Mouse (Mus musculus) heart, postnatal 0 days (tissue): ENCODE measurements around the gene Myh3. TPM values are rescaled to one million over a fixed set of nuclear protein-coding genes. Genes with fewer than 3 reads are reported as not detected.

Experiments used
- ATAC-seq: fragments of 200-750 bp; cut with Nextera tagmentation; 2 replicates; pipeline ENCODE4 v1.8.0; 2017; ENCODE audit warnings: low read depth, moderate number of reproducible peaks, moderate library complexity; ENCODE audit not compliant: insufficient read depth
- DNase-seq: peaks from one replicate; pipeline ENCODE4 v3.0.0-alpha.2; 2016; ENCODE audit warnings: low spot score
- H3K27ac ChIP-seq: fragments of 300-500 bp; sonication (generic); 2 replicates; pipeline ENCODE4 v1.5.1; 2014; ENCODE audit warnings: low read depth, mild to moderate bottlenecking
- H3K27me3 ChIP-seq: fragments of 300-500 bp; sonication (generic); 2 replicates; pipeline ENCODE4 v1.6.1; 2014; ENCODE audit warnings: low read length, mixed read lengths; ENCODE audit not compliant: control insufficient read depth, insufficient read depth
- H3K36me3 ChIP-seq: fragments of 300-500 bp; sonication (generic); replicated peaks from 2 replicates; pipeline ENCODE4 v1.6.1; 2014; ENCODE audit warnings: low read length, mixed read lengths; ENCODE audit not compliant: control insufficient read depth, insufficient read depth
- H3K4me1 ChIP-seq: fragments of 300-500 bp; sonication (generic); 2 replicates; pipeline ENCODE4 v1.6.1; 2014; ENCODE audit warnings: antibody characterized with exemption; ENCODE audit not compliant: control insufficient read depth, insufficient read depth
- H3K4me2 ChIP-seq: fragments of 300-500 bp; sonication (generic); 2 replicates; pipeline ENCODE4 v1.6.1; 2014; ENCODE audit warnings: low read depth, mild to moderate bottlenecking, low read length, moderate library complexity
- H3K4me3 ChIP-seq: fragments of 300-500 bp; sonication (generic); 2 replicates; pipeline ENCODE4 v1.5.1; 2014; ENCODE audit warnings: low read depth, low read length
- H3K9ac ChIP-seq: fragments of 300-500 bp; sonication (generic); replicated peaks from 2 replicates; pipeline ENCODE4 v1.6.1; 2014; ENCODE audit warnings: low read depth, low read length, mixed read lengths
- H3K9me3 ChIP-seq: fragments of 300-500 bp; sonication (generic); replicated peaks from 2 replicates; pipeline ENCODE4 v1.6.1; 2016; ENCODE audit warnings: low read length; ENCODE audit not compliant: control insufficient read depth
- CTCF ChIP-seq: IDR thresholded peaks from 2 replicates; pipeline ENCODE4 v1.5.1; 2016; ENCODE audit warnings: antibody characterized with exemption, control low read depth, low read depth
- EP300 ChIP-seq: IDR thresholded peaks from 2 replicates; pipeline ENCODE4 v1.6.1; 2016; ENCODE audit warnings: antibody characterized with exemption, low read depth
- WGBS: fragments of 180-500 bp; shearing (Covaris S2); extraction: QIAGEN DNeasy Blood & Tissue Kit; methylation state at CpG from one replicate; pipeline ENCODE4 v1.1.7; 2014; 5-methylcytosine and 5-hydroxymethylcytosine counted together
- polyA plus RNA-seq: library from polyadenylated mRNA; unstranded; fragments of >200 nt; fragmentation: Nextera tagmentation; extraction: Ambion mirVana; gene quantifications from 2 replicates; pipeline ENCODE4 v1.2.1, GENCODE M21; 2015
- total RNA-seq: library from RNA; depleted of rRNA; stranded (reverse); fragments of >200 nt; gene quantifications from 2 replicates; pipeline ENCODE4 v1.2.3, GENCODE M21; 2014; ENCODE audit warnings: low replicate concordance

The Myh3 gene
- total and polyA plus RNA-seq, 2 experiments from 2014 or later, result 0.01 TPM; not detected in 1

GRCm38 (mm10) chr11:67125361-67125760, 47.3 kb downstream of the Myh3 start:
- TF ChIP-seq EP300, result no peak
- TF ChIP-seq CTCF, result no peak
- H3K36me3 ChIP-seq, result no peaks in the 10 kb centered on the region
- ATAC-seq, result no peak
- H3K9me3 ChIP-seq, result no peaks in the 10 kb centered on the region
- no peak overlapping the region for H3K27ac ChIP-seq
- no peak overlapping the region for H3K4me3 ChIP-seq
- no peaks in the 10 kb centered on the region for H3K27me3 ChIP-seq
- no peak for DNase-seq
- 68% methylated on average over 17 of the region's 17 CpGs for WGBS
- no peak overlapping the region for H3K9ac ChIP-seq
- H3K4me1 ChIP-seq, result no peaks in the 10 kb centered on the region
- H3K4me2 ChIP-seq, result no peak overlapping the region

GRCm38 (mm10) chr11:67133526-67133925, 55.4 kb downstream of the Myh3 start:
- no peaks in the 10 kb centered on the region for H3K36me3 ChIP-seq
- 71% methylated on average over 2 of the region's 2 CpGs for WGBS

GRCm38 (mm10) chr11:67134654-67135053, 56.6 kb downstream of the Myh3 start:
- Histone ChIP-seq H3K27me3 (no peaks in the 10 kb centered on the region), H3K4me2 (no peak overlapping the region), H3K4me3 (no peak overlapping the region), H3K9me3 (no peaks in the 10 kb centered on the region), H3K4me1 (no peaks in the 10 kb centered on the region), H3K9ac (no peak overlapping the region), H3K27ac (no peak overlapping the region), H3K36me3 (no peaks in the 10 kb centered on the region)
- DNase-seq (no peak), ATAC-seq (no peak)
- no peak for TF ChIP-seq EP300
- no peak for TF ChIP-seq CTCF
- 63% methylated on average over 6 of the region's 6 CpGs for WGBS

More at GRCm38 (mm10) chr11:67133526-67133925, 55.4 kb downstream of the Myh3 start:
- DNase-seq, result no peak
- no peaks in the 10 kb centered on the region for H3K27me3 ChIP-seq
- TF ChIP-seq CTCF, result no peak
- no peak for TF ChIP-seq EP300
- H3K4me1 ChIP-seq, result no peaks in the 10 kb centered on the region
- no peak for ATAC-seq
- no peak overlapping the region for H3K4me3 ChIP-seq
- H3K27ac ChIP-seq, result no peak overlapping the region
- H3K9ac ChIP-seq, result no peak overlapping the region
- H3K9me3 ChIP-seq, result no peaks in the 10 kb centered on the region
- H3K4me2 ChIP-seq, result no peak overlapping the region

DNA sequence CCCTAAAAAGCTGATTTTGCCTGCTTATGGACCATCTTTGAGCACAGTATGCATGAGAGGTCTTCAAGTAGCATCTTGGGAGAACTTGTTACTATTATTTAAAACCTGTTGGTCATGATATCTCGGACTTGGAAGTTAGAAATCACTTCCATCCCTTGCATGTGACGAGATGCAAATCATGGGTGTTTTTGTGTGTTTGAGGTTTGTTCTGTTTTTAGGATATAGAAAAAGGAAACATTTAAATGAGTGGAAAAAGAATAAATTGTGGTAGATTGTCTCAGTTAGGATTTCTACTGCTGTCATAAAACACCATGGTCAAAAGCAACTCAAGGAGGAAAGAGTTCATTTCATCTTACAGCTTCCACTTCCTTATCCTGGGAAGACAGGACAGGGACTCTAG, 57.4 kb downstream of the Myh3 start:
- Histone ChIP-seq H3K9me3 (no peaks in the 10 kb centered on the region), H3K4me2 (no peak overlapping the region), H3K4me1 (no peaks in the 10 kb centered on the region), H3K4me3 (no peak overlapping the region), H3K36me3 (no peaks in the 10 kb centered on the region), H3K27me3 (no peaks in the 10 kb centered on the region), H3K27ac (no peak overlapping the region), H3K9ac (no peak overlapping the region)
- 82% methylated on average over 2 of the region's 2 CpGs for WGBS
- DNase-seq (no peak), ATAC-seq (no peak)
- no peak for TF ChIP-seq EP300
- no peak for TF ChIP-seq CTCF

GRCm38 (mm10) chr11:67139556-67139955, 61.5 kb downstream of the Myh3 start:
- WGBS, result 70% methylated on average over 8 of the region's 8 CpGs
- H3K27me3 ChIP-seq, result no peaks in the 10 kb centered on the region
- H3K9me3 ChIP-seq, result no peaks in the 10 kb centered on the region
- H3K9ac ChIP-seq, result no peak overlapping the region
- no peak overlapping the region for H3K4me3 ChIP-seq
- ATAC-seq, result no peak
- no peak overlapping the region for H3K27ac ChIP-seq
- no peaks in the 10 kb centered on the region for H3K4me1 ChIP-seq
- no peak for TF ChIP-seq EP300
- no peak for TF ChIP-seq CTCF
- no peak overlapping the region for H3K4me2 ChIP-seq
- no peak for DNase-seq
- H3K36me3 ChIP-seq, result no peaks in the 10 kb centered on the region

DNA sequence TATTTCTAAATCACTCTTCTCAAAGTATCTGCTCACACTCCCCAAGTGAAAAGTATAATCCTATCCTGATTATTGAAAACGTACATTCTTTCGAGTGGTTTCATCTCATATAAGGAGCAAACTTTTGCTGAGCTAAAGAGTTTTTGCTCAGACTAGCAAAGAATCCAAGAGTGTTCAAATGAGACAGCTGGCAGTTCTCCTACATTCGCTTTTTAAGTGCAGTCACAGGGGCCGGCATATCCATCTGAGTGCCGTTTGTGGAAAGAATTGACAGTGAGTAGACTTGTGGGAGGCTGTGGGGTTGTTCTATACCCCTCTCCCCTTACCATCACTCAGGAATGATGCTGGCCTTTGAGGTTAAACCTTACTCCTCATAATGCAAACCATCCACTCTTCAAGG, 62.1 kb downstream of the Myh3 start:
- no peak for ATAC-seq
- no peaks in the 10 kb centered on the region for H3K4me1 ChIP-seq
- no peak overlapping the region for H3K9ac ChIP-seq
- no peak overlapping the region for H3K4me2 ChIP-seq
- 69% methylated on average over 5 of the region's 5 CpGs for WGBS
- H3K36me3 ChIP-seq, result no peaks in the 10 kb centered on the region
- TF ChIP-seq CTCF (no peak), EP300 (no peak)
- H3K27me3 ChIP-seq, result no peaks in the 10 kb centered on the region
- H3K4me3 ChIP-seq, result no peak overlapping the region
- no peaks in the 10 kb centered on the region for H3K9me3 ChIP-seq
- no peak for DNase-seq
- no peak overlapping the region for H3K27ac ChIP-seq
